Mouse (Mus musculus) neutrophil, adult 5-6 weeks (primary cell): ENCODE results near the gene Zar1. TPM values are rescaled to one million over a fixed set of nuclear protein-coding genes. Genes with fewer than 3 reads are reported as not detected.
"Not testable (repeated sequence)": the region's sequence is repeated elsewhere in the genome, so short reads cannot be mapped to it uniquely, and the experiment has no call there.

ENCODE experiments used
- ATAC-seq: fragments of 151-379, 151-347 bp; 2 replicates; pipeline ENCODE4 v1.8.0; 2017; ENCODE audit warnings: mild to moderate bottlenecking, moderate TSS enrichment; ENCODE audit not compliant: insufficient number of reproducible peaks, poor library complexity, low FRiP score, severe bottlenecking; ENCODE audit errors: extremely low read depth
- total RNA-seq: library from RNA; stranded (forward); fragments of 200-1000 nt; gene quantifications from 2 replicates; pipeline ENCODE4 v1.2.3, GENCODE M21; 2017

Zar1 gene
- not detected in 2 replicates for total RNA-seq

GRCm38 (mm10) chr5:72580970-72581332 is at the start of gene Zar1:
TSS of gene Zar1 (minus strand) at chr5:72581254.
- ATAC-seq: not testable (repeated sequence)

- no peak for ATAC-seq
Observed at GRCm38 (mm10) chr5:72630026-72630425, 49.0 kb upstream of the Zar1 start.

DNA sequence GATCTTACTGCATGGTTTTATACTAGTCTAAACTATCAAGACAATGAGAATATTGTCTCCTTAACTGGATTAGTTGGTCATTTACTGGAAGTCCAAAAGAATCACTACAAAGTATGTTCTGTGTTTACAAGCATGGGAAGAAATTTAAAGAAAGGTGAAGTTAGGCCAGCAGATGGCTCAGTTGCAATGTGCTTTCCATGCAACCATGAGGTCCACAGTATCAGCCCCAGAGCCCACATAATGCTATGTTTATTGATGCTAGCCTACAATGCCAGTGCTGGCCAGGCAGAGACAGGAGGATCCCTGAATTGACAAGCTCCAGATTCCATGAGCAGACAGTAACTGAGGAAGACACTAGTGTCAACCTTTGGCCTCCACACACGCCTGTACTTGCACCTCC is 40.0 kb upstream of the Zar1 start:
- no peak for ATAC-seq

- ATAC-seq: no peak
Observed at GRCm38 (mm10) chr5:72617413-72617812, 36.4 kb upstream of the Zar1 start.

- no peak for ATAC-seq
Observed at GRCm38 (mm10) chr5:72603138-72603537, 22.1 kb upstream of the Zar1 start.

GRCm38 (mm10) chr5:72601006-72601405 is 20.0 kb upstream of the Zar1 start:
- no peak for ATAC-seq

DNA sequence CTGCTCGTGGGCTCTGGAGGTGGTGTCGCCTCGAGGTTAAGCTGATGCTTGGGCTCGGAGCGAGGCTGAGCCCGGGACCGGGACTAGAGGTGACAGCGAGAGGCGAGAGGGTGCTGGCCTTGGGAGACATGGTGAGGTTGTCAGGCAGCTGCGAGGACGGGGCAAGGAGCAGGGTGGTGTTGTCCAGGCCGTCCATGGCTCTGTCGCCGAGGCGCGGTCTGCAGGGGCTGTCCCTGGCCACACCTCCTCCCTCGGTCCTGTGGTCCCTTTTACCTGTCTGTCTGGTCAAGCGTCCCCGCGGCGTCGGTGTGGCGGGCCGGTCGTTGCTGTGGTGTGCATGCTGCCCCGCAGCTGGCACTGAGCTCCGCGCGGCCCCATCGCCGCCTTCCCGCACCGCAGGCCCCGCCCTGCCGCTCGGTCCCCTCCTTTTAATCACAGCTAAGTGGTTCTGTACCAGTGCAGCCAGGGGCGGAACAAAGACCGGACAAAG is 6.2 kb upstream of the Zar1 start, which contains the start of gene Gm5868:
Gm5868 (minus strand) TSS at position 360 of the 490 bp plus-strand sequence.
- ATAC-seq: no peak

DNA sequence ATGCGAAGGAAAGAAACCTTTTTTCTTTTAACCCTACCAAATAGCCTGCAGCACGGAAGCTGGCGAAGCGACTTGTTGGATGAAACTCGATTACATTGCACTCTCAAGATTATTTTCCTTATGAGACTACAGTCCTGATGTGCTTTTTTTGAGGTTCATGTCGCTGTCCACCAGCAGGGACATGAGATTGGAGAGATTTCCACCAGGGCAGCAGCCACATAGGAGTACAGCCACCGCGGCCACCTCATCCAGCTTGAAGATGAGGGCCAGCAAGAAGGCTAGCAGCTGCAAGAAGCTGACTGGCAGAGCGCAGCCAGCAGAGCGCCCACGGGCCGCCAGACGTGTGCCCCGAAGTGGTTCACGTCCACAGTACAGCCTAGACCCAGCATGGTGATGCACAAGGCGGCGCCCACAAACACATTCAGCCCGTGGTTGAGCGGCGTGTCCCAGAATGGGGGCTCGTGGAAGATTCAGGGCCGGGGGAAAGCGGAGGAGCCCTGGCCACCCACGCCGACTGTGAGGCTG is 5.7 kb upstream of the Zar1 start:
- ATAC-seq: not testable (repeated sequence)

- ATAC-seq: not testable (repeated sequence)
Observed at GRCm38 (mm10) chr5:72586122-72586521, 5.1 kb upstream of the Zar1 start.

DNA sequence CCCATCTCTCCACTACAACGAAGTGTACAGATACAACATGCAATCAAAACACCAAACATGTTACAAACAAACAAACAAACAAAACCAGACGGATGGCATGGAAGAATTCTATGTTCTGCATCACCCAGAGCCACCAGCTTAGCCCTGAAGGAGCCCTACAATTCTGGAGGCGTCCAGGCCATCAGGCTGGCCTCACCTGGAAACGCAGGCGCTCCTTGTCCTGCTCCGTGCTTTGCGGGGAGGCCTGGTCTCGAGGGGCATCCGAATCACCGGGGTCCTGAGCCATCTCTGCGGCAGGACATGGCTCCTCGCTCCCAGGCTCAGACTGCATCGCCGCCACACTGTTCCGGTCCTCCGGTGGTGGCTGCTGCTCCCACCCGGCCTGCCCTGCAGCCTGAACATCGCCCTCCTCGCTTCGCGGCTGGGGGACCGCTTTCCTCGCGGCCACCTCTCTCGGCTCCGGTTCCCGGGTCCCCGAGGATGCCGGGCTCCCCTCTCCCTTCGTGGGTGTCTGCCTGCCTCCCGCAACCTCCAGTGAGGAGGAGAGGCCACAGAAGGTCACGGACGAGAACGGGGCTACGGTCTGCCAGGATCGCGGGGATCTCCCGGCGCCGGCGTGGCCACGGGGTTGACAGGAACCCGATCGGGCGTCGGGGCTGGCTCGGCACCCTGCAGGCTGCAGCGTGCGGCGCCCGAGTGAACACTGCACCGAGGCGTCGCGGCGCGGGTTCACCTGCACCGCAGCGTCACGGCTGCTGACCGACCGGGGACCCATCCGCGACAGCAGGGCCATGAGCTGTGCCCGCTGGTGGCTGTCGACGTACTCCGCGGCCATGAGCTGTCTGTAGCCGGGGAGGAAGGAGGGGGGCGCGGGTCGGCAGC is 725 bp downstream of the Zar1 start:
- ATAC-seq: 0 out of 2 replicates have a peak, but pooled peaks have one; percentile 6

DNA sequence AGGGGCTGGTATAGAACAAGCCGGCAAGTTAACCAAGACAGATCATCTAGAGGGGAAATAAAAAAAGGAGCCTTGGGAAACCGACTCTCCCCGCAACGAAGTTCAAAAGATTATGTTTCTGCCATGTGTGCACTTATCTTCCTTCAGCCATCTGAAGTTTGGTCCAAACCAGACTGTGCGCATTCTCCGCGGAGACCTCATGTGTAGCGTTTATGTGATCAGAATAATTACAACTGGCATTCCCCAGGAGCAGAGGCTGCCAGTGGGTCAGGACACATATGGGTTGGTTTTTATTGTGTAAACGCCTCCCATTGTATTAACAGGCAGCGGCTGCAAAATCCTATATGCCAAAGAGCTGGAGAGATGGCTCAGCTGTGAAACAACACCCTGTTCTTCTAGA is 1.5 kb downstream of the Zar1 start:
- ATAC-seq: not testable (repeated sequence)

GRCm38 (mm10) chr5:72565621-72566020 is 15.4 kb downstream of the Zar1 start:
- ATAC-seq: no peak

DNA sequence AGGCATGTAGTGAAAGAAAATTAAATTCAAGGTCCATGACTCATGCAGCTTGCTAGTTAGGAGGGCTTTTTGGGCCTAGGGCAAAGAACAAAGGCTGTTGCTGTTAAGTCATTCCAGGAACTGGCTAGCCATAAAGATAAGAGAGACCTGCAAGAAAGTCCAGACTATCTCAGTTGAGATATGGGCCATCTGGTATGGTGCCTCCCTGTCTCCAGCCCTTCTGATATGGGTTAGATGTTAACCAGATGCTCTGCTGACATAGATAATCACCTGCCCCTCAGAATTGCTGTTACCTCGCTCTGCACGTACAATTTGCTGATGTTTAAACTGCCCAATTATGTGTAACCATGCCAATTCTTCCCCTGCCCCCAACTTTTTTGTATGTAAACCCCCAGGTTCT is 17.9 kb downstream of the Zar1 start:
- ATAC-seq: not testable (repeated sequence)

- ATAC-seq: no peak
Observed at GRCm38 (mm10) chr5:72560976-72561628, 20.0 kb downstream of the Zar1 start.

DNA sequence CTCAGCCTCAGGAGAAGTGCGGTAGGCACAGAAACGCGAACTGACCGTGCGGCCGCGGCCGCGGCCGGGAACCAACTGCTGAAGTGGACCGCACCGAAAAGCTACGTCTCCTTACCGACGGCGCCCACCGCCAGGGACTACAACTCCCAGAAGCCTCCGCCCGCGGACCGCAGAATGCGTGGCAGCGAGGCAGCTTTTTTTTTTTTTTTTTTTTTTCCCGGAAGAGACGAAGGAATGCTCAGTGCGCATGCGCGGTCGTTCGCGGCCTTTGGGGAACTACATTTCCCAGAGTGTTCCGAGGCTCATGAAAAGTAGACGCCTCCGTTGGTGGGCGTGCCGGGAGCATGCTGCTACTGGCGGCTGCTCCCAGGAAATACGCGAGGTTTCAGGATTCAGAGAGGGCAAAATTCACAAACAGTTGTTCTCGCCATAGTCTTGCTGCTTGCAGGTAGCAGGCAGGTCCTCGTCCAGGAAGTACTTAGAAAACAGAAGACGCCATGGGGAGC is 21.5 kb downstream of the Zar1 start, which contains the start of gene Nfxl1:
Nfxl1 (minus strand) TSS at position 141 of the 506 bp plus-strand sequence.
- peak; percentile 94 for ATAC-seq

- peak; percentile 7; the same call in 1 of the 2 replicates for ATAC-seq
Observed at GRCm38 (mm10) chr5:72558716-72559526, 22.1 kb downstream of the Zar1 start.

GRCm38 (mm10) chr5:72556245-72556644 is 24.8 kb downstream of the Zar1 start:
- no peak for ATAC-seq

- ATAC-seq: no peak
Observed at GRCm38 (mm10) chr5:72551209-72551608, 29.8 kb downstream of the Zar1 start.

DNA sequence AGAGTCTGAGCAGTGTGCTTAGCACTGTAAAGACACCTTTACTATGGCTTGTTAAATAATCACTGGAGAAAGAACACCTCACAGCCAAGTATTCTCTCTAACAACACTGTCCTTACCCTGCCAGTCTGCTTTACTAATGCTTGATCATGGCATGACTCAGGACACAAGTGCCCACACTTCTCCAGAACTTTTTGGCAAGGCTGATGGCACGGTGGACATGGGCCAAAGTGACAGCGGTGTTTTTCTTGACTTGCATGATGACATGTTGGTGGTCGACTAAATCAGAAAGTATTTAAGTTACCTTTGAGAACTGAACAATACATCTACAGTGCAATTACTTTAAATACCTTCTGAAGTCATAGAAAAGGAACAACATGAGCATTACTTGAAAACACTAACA is 52.2 kb downstream of the Zar1 start:
- no peak for ATAC-seq
